ENCODE assay signal across 8 mouse cellular contexts in genomic region chr12:51402060-51402698, GRCm38 (mm10). TPM values are rescaled to one million over a fixed set of nuclear protein-coding genes. Genes with fewer than 3 reads are reported as not detected.
A peak's percentile ranks its signal among the peaks of the same experiment; 100 is the strongest.
DNase-seq lines count a peak whose midpoint lies in the region; ATAC-seq and TF ChIP-seq lines count a peak whose summit lies in the region.
"Had no signal": no experiment of that assay in that cellular context is flagged by ENCODE, and none has a peak within 500 bp of the region (broad histone marks: within the 10 kb centered on the region; RNA-seq: fewer than 3 reads in every experiment).

No protein-coding gene starts in this region.

- TF ChIP-seq POLR2A in MEL (IDR thresholded peaks at IDR 0.05; ENCODE audit: control insufficient read depth in 1 of 2, insufficient read depth in 1 of 2, low read depth in 1 of 2, low read length in 2 of 2, poor library complexity in 1 of 2): no peak

- H3K4me3 ChIP-seq in kidney, postnatal 0 days (replicated peaks; ENCODE audit: low read depth, low read length): no peak overlapping the region
- H3K4me3 ChIP-seq in MEL (ENCODE audit: control insufficient read depth in 1 of 2, insufficient read depth in 1 of 2, low read depth in 2 of 2, low read length in 2 of 2): no peak overlapping the region
- H3K4me3 ChIP-seq in neural tube, embryonic 12.5 days: no peak overlapping the region
- H3K4me3 ChIP-seq: liver, embryonic 15.5 days had no signal

- DNase-seq in kidney, postnatal 0 days (ENCODE audit: low spot score): peak; percentile 70
- no peak for DNase-seq in kidney, adult 11 months
- peak; percentile 8 to 11 for DNase-seq in B cell, adult 2 months
- DNase-seq in MEL (ENCODE audit: low read depth, low spot score): peak; percentile 34
- peak; percentile 40 for DNase-seq in forelimb bud, embryonic 11.5 days (ENCODE audit: low read depth, low spot score)
- DNase-seq in thymus, postnatal 25 days: no peak

- WGBS in kidney, postnatal 0 days: 68% methylated on average over 5 of the region's 5 CpGs
- 78% methylated on average over 5 of the region's 5 CpGs for WGBS in neural tube, embryonic 12.5 days

- H3K27me3 ChIP-seq in kidney, postnatal 0 days (ENCODE audit: insufficient read depth, low read length): no peaks in the 10 kb centered on the region
- no peaks in the 10 kb centered on the region for H3K27me3 ChIP-seq in MEL (ENCODE audit: control insufficient read depth in 1 of 2, insufficient read depth in 2 of 2, low read length in 2 of 2)
- H3K27me3 ChIP-seq in neural tube, embryonic 12.5 days (replicated peaks): no peaks in the 10 kb centered on the region
- H3K27me3 ChIP-seq: liver, embryonic 15.5 days had no signal

- TF ChIP-seq CTCF in kidney, postnatal 0 days (IDR thresholded peaks at IDR 0.05; ENCODE audit: low read depth): peak; percentile 70
- TF ChIP-seq CTCF in MEL (IDR thresholded peaks at IDR 0.05 in 2 of 3, conservative IDR thresholded peaks at IDR 0.05 in 1 of 3; ENCODE audit: control insufficient read depth in 1 of 3, insufficient read depth in 1 of 3, low read depth in 2 of 3, low read length in 3 of 3, poor library complexity in 1 of 3, severe bottlenecking in 1 of 3): peak in 2 of 3 experiments; percentile 27 to 48; a peak in 4 of 6 replicates

- ATAC-seq in kidney, postnatal 0 days (replicated peaks; ENCODE audit: low FRiP score, low read depth): no peak
- peak; percentile 25; the same call in 1 of the 2 replicates for ATAC-seq in neural tube, embryonic 12.5 days (ENCODE audit: low FRiP score, low read depth)

- H3K4me2 ChIP-seq in kidney, postnatal 0 days (ENCODE audit: low read length): no peak overlapping the region
- no peak overlapping the region for H3K4me2 ChIP-seq in neural tube, embryonic 12.5 days (replicated peaks)
- H3K4me2 ChIP-seq: liver, embryonic 15.5 days had no signal

- no peak for TF ChIP-seq EP300 in MEL (IDR thresholded peaks at IDR 0.05; ENCODE audit: low read depth in 1 of 2, low read length in 2 of 2)

- TF ChIP-seq RAD21 in MEL (IDR thresholded peaks at IDR 0.05; ENCODE audit: low read depth, low read length): peak; percentile 36

- H3K79me2 ChIP-seq in MEL (ENCODE audit: control insufficient read depth, insufficient read depth, low read length, poor library complexity): no peaks in the 10 kb centered on the region

- H3K4me1 ChIP-seq in kidney, postnatal 0 days (replicated peaks; ENCODE audit: insufficient read depth, low read length): no peaks in the 10 kb centered on the region
- H3K4me1 ChIP-seq in MEL (ENCODE audit: control insufficient read depth in 1 of 2, insufficient read depth in 2 of 2, low read length in 2 of 2): no peaks in the 10 kb centered on the region
- H3K4me1 ChIP-seq in neural tube, embryonic 12.5 days: no peaks in the 10 kb centered on the region
- H3K4me1 ChIP-seq: liver, embryonic 15.5 days had no signal

- peaks cover 33% of the 10 kb centered on the region for H3K36me3 ChIP-seq in kidney, postnatal 0 days (ENCODE audit: insufficient read depth, low read length)
- peaks cover 0 to 15% of the 10 kb centered on the region in 2 experiments; a peak in 3 of 4 replicates for H3K36me3 ChIP-seq in MEL (ENCODE audit: control insufficient read depth in 1 of 2, insufficient read depth in 2 of 2, low read length in 2 of 2)
- H3K36me3 ChIP-seq in neural tube, embryonic 12.5 days: peaks cover 37% of the 10 kb centered on the region

- no peak overlapping the region for H3K27ac ChIP-seq in kidney, postnatal 0 days
- H3K27ac ChIP-seq in MEL (ENCODE audit: control insufficient read depth, low read depth, low read length): no peak overlapping the region
- no peak overlapping the region for H3K27ac ChIP-seq in neural tube, embryonic 12.5 days
- H3K27ac ChIP-seq: liver, embryonic 15.5 days had no signal

- no peak overlapping the region for H3K9ac ChIP-seq in kidney, postnatal 0 days (ENCODE audit: low read depth, low read length)
- H3K9ac ChIP-seq in MEL (ENCODE audit: control insufficient read depth, low read depth, low read length, poor library complexity, severe bottlenecking): no peak overlapping the region
- H3K9ac ChIP-seq in neural tube, embryonic 12.5 days: no peak overlapping the region
- H3K9ac ChIP-seq: liver, embryonic 15.5 days had no signal

- H3K9me3 ChIP-seq in kidney, postnatal 0 days (replicated peaks; ENCODE audit: low read length): no peaks in the 10 kb centered on the region
- H3K9me3 ChIP-seq in MEL (replicated peaks; ENCODE audit: insufficient read depth, low read length): no peaks in the 10 kb centered on the region
- no peaks in the 10 kb centered on the region for H3K9me3 ChIP-seq in neural tube, embryonic 12.5 days
- H3K9me3 ChIP-seq: liver, embryonic 15.5 days had no signal

TF ChIP-seq in MEL, 35 proteins besides CTCF, POLR2A, EP300 and RAD21:
- peak; percentile 57 for TF ChIP-seq SMC3 (IDR thresholded peaks at IDR 0.05; ENCODE audit: low read depth, low read length)
- TF ChIP-seq NRF1 (IDR thresholded peaks at IDR 0.05; ENCODE audit: insufficient read depth, low read depth, low read length, poor library complexity, severe bottlenecking): no peak
- TF ChIP-seq ZC3H11A (IDR thresholded peaks at IDR 0.05; ENCODE audit: low read depth, low read length): 0 out of 2 replicates have a peak, but pooled peaks have one; percentile 5

RNA-seq across cellular contexts. Expression of gene Scfd1, which starts 24.9 kb away (rescaled TPM):
- polyA plus RNA-seq in kidney, postnatal 0 days (2015; fragmentation: Nextera tagmentation; extraction: Ambion mirVana): 83.9 and 85.1 TPM in 2 replicates
- 35.4 and 36.6 TPM in 2 replicates for total RNA-seq in MEL (2012; rRNA removed)
- polyA plus RNA-seq in MEL (2012; ENCODE audit: insufficient read depth in 1 of 2, insufficient read length in 2 of 2, low read depth in 1 of 2, low replicate concordance in 2 of 2, missing spikeins in 1 of 2): 10 to 100 TPM in 1 of 2 experiments, not detected in 1; 28.0 TPM
- 68.9 and 73.2 TPM in 2 replicates for polyA plus RNA-seq in neural tube, embryonic 12.5 days (2016; fragmentation: Nextera tagmentation; extraction: Ambion mirVana)

RNA-seq across cellular contexts. Expression of gene G2e3, which starts 54.3 kb away (rescaled TPM):
- 19.0 and 19.6 TPM in 2 replicates for polyA plus RNA-seq in kidney, postnatal 0 days (2015; fragmentation: Nextera tagmentation; extraction: Ambion mirVana)
- total RNA-seq in MEL (2012; rRNA removed): 11.3 and 14.1 TPM in 2 replicates
- 10 to 100 TPM; 10.6 to 42.5 TPM for polyA plus RNA-seq in MEL (2012; ENCODE audit: insufficient read depth in 1 of 2, insufficient read length in 2 of 2, low read depth in 1 of 2, low replicate concordance in 2 of 2, missing spikeins in 1 of 2)
- 35.3 and 35.4 TPM in 2 replicates for polyA plus RNA-seq in neural tube, embryonic 12.5 days (2016; fragmentation: Nextera tagmentation; extraction: Ambion mirVana)

Comparison
In these comparisons a context has a peak if more than half of its experiments do, and no peak if none do; other contexts are left out.
1. DNase-seq: peak in kidney, postnatal 0 days (single experiment), B cell, adult 2 months (2 of 2), MEL (single experiment) and forelimb bud, embryonic 11.5 days (single experiment); none in kidney, adult 11 months (single experiment) and thymus, postnatal 25 days (single experiment).